Mouse (Mus musculus) urinary bladder, postnatal 14 days (tissue): ENCODE results near the gene Nipal4.
"Not testable (repeated sequence)": the region's sequence is repeated elsewhere in the genome, so short reads cannot be mapped to it uniquely, and the experiment has no call there.

Experiments used
- DNase-seq: peaks from one replicate; pipeline ENCODE4 v3.0.0; 2021; ENCODE audit warnings: low spot score

Gene Nipal4

GRCm38 (mm10) chr11:46165866-46166585 lies at the start of gene Nipal4:
TSS of gene Nipal4 (minus strand) at chr11:46166508.
- peak; percentile 73 for DNase-seq

DNA sequence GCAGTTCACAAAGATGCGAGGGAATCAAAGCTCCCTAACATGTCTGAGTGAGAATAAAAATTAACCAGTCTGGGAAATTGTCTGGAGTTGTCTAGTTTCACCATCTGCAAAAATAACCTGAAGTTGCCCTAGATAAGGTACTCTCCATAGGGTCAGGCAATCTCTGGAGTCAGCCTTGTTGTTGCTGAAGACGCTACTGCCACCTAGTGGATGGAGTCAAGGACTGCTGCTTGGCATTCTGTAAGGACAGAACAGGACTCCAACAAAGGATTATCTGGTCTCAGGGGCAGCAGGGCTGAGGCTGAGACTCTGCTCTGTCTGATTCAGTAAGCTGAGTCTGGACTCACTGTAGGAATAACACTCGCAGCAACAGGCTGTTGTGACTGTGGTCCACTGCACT lies 49.0 kb upstream of the Nipal4 start:
- peak; percentile 67 for DNase-seq

DNA sequence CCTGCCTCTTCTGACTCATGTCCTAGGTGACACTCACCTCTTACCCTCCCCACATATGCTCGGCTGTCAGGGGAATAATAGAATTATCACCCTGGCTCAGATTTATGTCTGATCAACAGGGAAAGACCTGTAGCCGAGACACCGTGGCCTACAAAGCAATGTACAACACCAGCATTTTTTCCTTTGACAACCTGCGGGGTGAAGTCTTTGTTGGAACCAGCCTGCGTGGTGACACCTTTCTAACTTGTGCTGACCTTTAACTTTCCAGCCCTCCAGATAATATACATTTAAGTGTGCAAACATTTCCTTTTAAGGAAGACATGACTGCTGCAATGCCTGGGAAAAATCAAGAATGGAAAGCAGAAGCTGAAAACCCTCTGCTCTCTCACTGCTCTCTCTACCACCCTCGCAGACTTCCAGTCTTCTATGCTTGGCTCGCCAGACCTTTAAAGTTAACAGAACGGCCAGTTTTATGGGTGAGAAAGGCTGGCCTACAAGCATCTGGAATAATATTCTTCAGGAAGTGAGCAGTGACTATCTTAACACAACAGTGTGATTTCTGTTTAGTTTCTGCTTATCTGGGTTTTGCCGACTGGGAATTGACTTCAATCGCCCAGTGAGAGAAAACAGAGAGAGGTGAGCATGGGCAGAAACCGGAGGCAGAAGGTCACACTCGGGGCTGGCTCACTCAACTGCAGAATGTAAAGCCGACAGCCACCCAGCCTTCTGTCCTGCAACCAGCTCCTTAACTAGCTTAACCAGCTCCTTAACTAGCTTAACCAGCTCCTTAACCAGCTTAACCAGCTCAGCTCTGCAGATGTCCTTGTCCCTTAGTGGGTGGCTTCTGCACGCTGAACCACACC lies 48.3 kb upstream of the Nipal4 start:
- DNase-seq: no peak

- DNase-seq: no peak
These were observed 47.5 kb upstream of the Nipal4 start for GRCm38 (mm10) chr11:46213844-46214243.

DNA sequence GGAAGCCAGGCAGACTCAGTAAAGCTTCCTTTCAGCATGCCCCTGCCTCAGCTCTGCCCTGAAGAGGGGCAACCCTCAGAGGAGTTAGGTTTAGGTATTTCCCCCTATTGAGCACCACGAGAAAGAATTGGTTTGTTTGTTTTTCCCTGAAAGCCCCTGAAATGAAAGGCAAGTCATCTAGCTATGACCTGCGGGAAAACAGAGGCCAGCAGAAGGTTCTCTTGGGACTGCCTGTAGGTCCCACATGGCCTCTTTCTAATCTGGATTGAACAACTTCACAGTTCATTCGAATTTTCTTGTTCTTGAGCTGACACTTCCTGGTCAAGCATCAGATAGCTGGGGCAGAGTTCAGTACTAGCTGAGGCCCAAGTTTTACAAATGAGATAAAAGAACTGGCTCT lies 45.5 kb upstream of the Nipal4 start:
- DNase-seq: no peak

GRCm38 (mm10) chr11:46209884-46210283 lies 43.6 kb upstream of the Nipal4 start:
- no peak for DNase-seq

DNA sequence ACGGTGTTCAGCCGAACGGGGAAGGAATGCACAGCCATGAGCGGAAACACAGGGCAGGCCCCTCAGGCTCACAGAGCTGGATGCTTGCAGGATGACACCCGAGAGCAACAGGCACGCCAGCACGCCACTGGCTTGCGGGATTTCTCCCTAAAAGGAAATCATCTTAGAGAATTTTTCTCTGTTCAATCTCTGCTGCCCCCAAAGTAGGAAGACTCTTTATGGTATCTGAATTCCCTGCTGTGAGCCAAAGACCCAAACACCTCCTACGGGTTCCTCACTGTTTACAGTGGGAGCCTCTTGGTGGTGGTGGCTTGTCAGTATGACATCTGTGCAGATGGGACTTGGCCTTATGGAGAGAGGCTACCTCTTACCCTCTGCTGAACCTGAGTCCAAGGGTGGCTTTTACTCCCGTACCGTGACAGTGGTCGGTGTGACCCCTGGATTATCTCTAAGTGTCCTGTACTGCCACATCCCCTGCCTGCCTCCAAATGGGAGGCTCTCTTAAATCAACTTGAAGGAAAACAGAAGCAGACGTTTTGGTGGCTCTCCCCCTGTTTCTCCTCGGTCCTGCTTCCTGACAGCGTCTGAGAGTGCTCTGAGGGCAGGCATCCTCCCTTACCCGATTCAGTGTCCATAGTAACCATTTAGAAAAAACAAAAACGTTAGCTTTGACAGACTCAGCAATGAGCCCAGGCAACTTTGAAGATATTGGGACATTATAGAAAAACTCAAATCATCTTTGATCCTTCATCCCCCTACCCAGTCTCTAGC lies 39.5 kb upstream of the Nipal4 start:
- no peak for DNase-seq

DNA sequence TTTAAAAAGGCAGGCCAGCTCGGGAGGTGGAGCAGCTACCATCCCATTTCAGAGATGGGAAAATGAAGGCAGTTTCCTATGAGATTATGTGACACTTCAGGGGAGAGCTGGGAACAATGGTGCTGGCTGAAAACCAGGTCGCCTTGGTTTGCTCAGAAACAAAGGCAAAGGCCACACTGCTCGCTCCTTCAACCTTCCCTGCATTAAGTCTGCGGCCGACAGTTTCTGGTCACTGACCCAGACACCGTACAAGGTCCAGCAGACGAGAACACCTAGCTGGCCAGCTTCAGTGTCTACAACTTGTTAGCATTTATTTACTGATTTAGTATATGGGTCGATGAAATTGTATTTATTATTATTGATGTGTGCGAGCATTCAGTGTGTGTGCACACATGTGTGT lies 38.5 kb upstream of the Nipal4 start:
- DNase-seq: no peak

GRCm38 (mm10) chr11:46202547-46202887 lies 36.2 kb upstream of the Nipal4 start:
- DNase-seq: no peak

DNA sequence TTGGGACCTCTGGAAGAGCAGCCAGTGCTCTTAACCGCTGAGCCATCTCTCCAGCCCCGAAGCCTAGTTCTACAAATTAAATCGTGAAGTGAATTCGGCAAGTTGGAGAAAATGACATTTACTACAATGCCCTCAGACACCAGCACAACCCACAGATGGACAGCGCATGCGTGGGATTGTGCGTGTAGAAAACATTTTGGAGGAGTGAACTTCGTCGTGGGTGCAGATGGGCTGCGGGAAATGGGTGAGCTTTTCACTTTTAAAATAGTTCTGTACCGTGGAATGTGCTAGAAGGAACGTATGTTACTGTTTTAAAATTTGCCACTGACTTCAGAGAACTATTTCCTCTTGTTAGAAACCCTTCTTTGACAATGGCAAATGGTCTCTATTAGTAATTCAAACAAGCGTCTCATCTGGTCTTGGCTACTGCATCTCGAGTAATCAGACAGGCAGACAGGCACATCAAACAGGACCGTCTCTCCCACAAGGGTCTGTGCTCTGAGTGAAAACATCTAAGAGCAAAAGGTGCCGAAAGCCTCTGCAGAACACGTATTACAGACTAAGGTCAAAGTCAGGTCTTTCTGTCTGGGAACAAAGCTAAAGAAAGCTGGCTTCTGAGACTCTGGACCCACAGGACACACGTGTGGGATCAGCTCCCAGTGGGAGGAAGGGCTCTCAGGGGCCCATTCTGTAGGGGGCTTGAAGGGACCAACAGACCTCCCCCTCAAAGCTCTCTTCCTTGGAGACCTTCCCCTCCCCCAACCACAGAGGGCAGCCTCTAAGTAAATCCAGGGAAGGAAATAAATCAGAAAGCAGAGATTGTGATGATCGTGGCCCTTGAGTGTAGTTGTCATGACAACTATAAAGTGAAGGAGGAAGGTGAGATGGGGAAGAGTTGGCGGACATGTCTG lies 35.6 kb upstream of the Nipal4 start:
- DNase-seq: no peak

- DNase-seq: no peak
These were observed 34.4 kb upstream of the Nipal4 start for GRCm38 (mm10) chr11:46200664-46201063.

DNA sequence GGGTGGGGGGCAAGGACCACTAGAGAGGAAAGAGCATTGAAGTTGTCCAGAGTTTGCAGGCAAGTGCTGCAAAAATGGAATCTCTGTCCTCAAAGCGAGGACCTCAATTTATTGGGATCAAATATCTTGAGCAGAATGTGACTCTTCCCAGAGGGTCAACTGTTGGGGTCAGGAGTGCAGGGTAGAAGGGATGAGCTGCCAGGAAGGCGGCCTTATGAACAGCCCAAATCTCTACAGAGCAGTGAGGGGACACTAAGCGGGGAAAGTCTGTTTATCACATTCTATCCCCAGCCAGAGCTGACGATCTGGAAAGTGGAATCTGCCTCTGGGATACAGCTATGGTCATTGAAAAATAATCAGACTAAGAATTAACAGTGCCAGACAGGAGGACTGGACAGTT lies 27.9 kb upstream of the Nipal4 start:
- DNase-seq: no peak

DNA sequence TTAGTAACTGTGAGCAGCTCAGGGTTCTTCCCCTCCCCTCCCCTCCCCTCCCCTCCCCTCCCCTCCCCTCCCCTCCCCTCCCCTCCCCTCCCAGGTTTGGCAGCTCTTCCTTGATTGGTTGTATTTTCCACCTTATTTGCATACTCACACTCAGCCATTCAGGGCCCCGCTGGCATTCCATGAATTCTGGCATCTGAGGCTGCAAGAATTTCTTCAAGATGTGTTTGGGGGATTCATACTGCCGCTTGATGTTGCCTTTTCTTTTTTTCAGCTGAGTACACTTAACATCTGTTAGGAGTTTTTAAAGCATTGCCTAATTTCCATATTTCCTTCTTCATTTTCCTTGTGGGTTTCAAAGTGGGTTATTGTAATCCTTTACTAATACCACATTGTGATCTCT lies 22.0 kb upstream of the Nipal4 start:
- DNase-seq: no peak

GRCm38 (mm10) chr11:46185486-46185885 lies 19.2 kb upstream of the Nipal4 start:
- DNase-seq: no peak

DNA sequence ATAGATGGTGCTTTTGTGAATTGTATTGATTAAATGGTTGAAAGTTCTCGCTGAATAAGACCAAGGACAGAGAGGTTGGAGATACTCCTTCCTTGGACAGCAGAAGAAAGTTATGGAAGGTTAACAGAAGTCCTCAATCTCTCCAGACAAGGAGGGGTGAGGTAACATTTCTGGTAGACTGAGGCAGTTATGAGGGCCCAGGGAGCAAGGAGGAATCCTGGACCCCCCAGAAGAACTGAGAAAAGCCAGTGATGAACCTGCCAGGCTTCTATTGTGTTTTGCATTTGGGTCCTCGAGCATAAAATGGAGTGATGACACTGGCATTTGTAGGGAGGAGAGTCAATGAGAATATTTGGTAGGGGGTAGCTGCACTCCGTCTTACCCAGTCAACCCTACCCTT lies 18.6 kb upstream of the Nipal4 start:
- no peak for DNase-seq

GRCm38 (mm10) chr11:46182031-46182430 lies 15.7 kb upstream of the Nipal4 start:
- DNase-seq: not testable (repeated sequence)

DNA sequence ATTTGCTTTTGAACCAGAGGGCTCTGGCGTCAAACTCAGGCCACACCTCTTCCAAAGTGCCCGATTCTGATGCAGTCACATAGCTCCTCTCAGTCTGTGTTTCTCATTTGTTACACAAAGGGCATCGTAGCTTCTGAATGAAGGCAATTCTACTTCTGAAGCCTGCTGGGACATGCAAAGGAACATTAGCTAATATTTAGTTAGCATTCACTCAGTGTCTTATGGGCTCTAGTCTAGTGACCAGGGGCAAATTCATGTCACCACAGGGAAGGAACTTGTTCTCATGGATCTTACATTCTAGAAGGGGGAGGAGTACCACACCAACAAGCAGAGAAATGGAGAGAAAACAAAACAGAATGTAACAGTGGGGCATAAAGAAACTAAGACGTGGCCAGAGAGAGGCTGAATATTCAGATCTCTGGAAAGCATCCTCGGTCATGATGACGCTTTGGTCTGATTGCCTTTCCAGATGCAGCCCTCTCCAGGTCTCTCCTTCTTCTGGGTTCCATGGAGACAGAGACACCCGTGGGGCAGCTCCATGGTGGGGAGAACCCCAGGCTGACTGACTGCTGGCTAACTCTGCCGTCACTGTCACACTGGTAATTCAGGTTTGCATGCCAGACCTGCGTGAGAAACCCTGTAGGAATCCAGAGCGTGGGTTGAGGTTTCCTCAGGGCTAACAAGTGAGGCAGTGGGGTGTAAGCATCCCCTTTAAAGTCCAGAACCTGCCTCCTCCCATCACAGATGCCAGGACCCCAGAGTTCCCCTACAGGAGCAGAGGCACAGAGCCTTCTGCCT lies 11.1 kb upstream of the Nipal4 start:
- DNase-seq: peak; percentile 69

GRCm38 (mm10) chr11:46176155-46176554 lies 9.8 kb upstream of the Nipal4 start:
- no peak for DNase-seq

DNA sequence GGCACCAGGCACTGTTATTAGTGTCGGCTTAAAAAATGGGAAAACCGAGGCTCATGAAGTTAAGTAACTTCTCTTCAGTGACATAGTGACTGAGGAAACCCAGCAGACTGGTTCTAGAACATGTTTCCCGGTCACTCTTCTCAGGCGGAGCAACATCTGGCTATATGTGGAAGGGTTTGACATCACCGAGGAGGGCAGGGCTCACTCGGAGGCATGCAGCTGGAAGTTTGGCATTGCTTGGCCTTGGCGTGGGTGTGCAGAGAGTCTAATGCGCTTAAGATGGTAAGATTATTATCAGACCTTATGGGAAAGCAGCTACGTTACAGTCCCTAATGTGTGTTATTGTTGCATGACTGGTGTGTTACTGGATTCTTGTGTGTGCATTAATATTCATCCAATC lies 5.8 kb upstream of the Nipal4 start:
- no peak for DNase-seq

DNA sequence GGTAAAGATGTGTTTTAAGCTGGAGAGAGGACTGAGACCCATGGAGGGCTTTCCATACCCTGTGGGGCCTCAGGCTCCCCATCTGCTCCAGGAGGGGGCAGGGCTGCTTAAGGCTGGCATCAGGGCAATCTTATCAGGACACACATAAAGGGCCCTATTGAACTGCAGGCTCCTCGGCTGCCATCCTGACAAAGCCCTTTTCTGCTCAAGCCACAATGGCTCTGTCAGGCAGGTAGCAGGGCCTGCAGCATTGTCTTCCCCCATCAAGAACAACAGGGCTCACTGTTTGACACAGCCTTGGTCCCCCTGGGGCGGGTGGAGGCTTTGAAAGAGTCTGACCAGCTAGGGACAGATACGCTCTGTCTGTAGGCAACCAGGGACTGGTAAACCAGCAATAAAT lies 3.6 kb upstream of the Nipal4 start:
- DNase-seq: no peak

GRCm38 (mm10) chr11:46168506-46168905 lies 2.2 kb upstream of the Nipal4 start:
- peak; percentile 61 for DNase-seq
